Mouse (Mus musculus) right cerebral cortex, postnatal 36 days (tissue): ENCODE results near the gene Ccdc12.

Experiments
- DNase-seq, 2 experiments: peaks; one replicate each; pipeline ENCODE4 v3.0.0; 2022; ENCODE audit warnings: low spot score in 2 of 2, mixed read lengths in 1 of 2

Ccdc12 gene

DNA sequence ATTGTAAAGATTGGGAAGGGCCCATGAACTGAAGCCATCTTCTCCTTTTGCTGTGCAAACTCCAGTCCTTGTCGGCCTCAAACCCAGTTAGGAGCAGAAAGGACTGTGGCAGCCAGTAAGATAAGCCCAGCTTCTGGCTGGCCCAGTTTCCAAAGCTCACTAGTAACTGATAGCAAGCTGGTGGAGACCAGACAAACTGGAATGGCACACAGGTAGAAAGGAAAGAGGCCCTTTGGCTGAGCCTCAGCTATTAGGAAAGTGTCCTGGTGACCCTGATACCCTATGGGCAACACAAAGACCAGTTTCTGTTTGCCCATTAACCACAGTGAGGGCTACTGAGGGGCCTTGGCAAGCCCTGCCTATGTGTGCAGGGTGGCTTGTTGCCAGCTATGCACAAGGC lies 46.5 kb downstream of the Ccdc12 start:
- no peak for DNase-seq

DNA sequence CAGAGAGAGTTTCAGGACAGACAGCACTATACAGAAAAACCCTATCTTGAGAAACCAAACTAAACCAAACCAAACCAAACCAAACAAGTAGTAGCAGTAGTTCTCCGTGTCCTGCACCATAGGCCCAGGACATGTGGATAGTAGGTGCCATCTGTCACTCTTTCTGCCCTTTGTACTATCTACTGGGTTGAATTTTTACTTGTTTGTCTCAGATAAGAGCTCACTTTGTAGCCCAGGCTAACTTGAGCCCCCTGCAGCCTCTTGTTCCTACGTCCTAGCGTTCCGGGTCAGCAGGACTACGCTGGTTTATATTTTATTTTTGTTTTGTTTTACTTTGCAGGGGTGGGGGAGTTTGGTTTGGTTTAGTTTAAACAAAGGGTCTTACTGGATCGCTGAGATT lies 47.6 kb downstream of the Ccdc12 start:
- no peak for DNase-seq

DNA sequence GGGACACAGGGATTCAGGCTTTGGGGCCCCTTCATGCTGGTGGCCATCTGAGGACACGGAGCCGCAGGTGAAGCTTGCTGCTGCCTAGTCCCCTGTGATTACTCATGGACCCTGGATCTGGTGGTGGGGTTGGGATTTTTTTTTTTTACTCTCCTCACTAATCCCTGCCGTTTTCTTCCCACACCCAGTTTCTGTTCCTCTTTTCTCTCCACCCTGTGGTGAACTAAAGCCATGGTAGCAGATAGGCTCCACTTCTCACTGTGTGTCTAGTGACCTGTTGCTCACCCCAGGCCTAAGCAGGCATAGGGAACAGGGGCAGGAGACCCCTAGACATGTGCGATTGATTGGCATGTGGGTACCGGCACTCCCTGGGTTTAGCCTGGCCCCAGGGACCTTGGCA lies 50.5 kb downstream of the Ccdc12 start:
- DNase-seq, result no peak

DNA sequence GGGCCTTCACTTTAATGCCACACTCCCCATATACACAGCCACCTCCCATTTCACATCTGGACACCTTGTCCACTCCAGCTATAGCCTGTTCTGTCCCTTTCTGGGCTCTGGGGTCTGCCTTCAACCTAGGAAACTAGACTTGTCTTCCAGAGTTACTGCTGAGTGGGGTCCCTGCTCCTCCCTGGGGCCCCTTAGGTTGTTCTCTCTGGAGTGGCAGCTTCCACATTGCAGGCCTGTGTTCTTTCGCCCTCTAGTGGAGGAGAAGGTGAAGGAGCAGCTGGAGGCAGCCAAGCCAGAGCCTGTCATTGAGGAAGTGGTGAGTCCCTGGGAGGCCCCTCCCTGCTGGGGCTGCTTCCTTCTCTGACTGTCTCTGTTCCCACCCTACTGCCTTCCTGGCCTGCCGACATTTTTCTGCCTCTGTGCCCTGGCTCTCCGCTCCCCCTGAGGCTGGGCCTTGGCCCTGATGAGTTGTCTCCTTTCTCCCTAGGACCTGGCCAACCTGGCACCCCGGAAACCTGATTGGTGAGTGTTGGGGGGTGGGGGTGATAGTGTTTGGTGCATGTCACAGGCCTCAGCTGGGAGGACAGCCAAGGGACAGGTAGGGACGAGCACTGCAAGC lies 53.4 kb downstream of the Ccdc12 start:
- peak; percentile 57 to 74 for DNase-seq

DNA sequence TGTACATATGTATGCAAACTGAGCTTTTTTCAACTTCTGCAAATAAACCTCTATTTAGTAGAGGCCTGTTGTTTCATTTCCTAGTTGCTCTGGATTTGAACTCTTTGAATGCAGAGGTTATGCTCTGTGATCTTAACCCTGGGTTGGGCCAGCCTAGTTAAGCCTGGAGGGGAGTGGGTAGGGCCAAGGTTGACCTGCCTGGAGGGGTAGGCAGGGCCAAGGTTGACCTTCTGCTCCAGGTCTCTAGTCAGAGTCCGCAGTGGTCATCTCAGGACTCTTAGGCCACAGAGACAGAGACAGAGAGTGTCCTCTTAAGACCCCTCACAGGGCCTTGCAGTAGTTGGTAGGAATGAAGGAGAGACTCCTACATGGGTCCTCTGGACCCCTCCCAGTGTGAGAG lies 55.2 kb downstream of the Ccdc12 start:
- DNase-seq, result no peak

DNA sequence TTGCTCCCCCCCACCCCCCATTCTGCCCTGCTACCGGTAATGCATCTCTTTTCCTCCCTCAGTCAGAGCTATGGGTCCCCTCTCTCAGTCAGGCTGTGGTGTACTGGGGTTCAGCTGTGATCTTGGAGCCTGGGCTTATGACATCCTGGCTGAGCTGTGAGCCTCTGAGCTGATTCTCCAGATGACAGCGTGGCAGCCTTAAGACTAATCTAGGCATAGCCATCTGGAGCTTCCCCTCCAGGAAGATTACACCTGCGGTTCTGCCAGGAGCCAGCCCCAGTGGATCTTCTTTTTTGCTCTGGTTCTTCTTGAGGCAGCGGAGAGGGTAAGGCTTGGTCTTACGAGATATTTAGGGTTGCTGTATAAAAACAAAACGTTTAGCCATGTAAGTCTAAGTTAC lies 55.7 kb downstream of the Ccdc12 start:
- no peak for DNase-seq

DNA sequence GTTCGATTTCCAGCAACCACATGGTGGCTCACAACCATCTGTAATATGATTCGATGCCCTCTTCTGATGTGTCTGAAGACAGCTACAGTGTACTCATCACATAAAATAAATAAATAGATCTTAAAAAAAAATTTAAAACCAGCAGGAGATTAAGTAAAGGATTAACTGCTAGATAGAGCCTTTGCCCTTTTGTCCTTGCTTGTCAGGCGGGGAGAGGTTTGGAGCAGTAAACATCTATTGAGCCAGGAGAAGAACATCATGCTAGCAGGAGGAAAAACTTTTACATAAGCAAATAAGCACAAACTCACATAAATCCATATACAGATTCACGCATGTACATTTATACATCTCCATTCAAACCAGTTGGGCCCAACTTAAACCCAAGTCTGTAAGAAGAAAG lies 56.2 kb downstream of the Ccdc12 start:
- no peak for DNase-seq

DNA sequence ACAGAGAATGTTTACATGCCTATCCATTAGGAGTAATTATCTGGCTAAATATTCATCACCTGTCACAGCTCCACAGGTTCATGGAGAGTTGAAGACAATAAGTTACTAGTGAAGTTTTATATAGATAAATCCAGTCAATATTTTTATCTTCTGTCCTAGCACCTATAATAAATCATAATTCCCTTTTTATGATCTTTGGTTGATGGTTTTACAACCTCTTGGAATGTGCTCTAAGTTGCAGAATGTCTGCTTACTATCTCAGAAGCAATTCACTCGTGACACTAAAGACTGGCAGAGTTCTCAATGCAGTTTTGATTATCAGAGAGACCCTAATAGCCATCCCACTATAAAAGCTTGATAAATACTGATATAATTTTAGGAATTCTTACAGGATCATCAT lies 57.1 kb downstream of the Ccdc12 start:
- no peak for DNase-seq

DNA sequence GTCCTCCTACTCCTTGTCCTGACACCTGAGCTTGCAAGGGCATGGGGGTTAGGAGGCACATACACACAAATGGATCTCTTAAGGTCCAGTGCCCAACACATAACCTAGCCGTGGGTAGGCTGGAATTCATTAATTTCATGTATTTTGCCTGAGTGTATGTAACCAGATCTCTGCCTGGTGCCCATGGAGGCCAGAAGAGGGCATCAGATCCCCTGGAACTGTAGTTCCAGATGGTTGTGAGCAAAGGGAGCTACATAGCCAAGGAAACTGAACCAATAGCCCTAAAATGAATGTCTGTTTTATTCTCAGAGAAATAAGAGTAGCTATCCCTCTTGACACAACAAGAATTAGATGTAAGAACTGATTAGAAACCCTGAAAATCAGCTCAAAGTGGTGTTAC lies 59.1 kb downstream of the Ccdc12 start:
- no peak for DNase-seq

DNA sequence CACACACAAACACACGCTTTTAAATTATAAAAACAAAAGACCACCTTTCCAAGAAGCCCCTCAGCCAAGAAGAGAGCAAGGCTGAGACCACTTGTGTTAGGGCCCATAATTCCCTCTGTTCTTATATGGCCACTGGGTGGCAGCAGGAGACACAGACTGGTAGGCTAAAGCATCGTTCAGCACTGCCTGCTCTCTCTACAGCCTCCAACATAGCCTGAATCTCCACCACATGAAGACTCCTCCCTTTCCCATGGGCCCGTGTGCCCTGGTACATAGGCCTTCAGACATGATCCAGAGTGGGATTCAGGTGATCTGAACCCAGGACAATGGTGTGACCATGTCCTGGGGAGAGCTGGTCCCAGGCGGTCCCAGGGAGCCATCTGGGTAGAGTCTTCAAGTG lies 60.5 kb downstream of the Ccdc12 start:
- DNase-seq, result peak in 1 of 2 experiments; percentile 52

DNA sequence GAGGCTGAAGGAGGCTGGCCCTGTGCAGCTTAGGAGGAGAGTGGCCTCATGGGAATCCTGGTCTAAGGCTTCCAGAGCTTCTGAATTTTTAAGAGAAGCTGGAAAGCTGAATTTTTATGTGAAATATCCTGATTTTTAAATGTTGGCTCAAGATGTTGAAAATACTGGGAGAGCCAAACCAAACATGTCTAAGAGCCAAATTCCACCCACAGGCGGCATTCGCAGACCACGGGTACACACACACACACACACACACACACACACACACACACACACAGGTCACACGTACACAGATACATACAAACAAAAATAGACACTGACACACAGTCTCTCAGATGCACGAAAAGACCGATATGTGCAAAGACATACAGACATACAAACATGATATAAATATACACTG lies 61.8 kb downstream of the Ccdc12 start:
- no peak for DNase-seq

DNA sequence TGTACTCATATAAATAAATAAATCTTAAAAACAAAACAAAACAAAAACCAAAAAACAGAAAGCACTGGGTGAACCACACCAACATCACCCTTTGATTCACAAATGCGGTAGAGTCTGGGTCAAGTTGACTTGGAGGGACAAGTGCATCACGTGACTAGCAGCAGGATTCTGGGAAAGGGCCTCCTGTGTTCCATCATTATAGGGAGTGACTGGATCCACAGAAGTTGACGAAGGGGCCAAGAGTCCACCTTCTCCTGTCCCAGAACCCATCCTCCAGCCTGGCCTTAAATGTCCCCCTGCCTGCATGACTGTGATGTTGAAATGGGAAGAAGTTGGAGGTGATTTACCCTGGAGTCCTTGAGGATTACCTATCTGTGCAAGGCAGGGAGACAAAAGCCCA lies 62.5 kb downstream of the Ccdc12 start:
- DNase-seq, result no peak

DNA sequence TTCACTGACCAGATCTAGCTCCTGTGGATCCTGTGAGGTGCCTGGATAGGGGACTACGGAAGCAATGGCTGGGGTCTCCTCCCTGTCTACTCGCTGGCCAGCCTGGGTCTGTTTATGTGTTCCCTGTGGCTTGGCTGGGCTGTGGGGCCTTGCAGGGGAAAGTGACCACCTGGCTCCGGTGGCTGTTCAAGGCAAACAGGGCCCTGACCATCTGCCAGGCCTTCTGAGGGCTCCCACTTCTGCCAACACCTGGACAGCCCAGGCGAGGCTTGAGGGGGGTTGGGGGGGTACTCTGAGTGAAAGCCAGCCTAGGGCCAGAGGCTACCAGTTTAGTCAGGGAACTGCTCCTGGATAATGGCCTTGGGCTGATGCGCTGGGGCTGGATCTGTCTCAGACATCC lies 63.7 kb downstream of the Ccdc12 start:
- no peak for DNase-seq

DNA sequence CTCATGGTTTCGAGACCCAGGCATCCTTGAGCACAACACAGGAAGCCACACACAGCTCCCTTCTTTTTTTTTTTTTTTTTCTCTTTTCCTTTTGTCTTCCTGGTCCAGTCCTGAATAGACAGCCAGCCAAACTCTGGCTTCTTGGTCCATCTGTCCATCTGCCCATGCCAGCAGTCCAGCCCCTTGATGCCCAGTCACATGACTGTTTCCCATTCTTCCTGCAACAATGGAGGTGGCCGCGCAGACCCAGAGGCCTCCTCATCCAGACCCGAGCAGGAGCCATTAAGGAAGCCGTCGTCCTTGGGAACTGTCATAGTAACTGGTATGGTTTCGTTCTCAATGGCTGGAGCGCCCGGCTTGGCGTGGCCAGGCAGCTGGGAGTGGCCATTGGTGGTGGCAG lies 65.8 kb downstream of the Ccdc12 start:
- DNase-seq, result no peak

DNA sequence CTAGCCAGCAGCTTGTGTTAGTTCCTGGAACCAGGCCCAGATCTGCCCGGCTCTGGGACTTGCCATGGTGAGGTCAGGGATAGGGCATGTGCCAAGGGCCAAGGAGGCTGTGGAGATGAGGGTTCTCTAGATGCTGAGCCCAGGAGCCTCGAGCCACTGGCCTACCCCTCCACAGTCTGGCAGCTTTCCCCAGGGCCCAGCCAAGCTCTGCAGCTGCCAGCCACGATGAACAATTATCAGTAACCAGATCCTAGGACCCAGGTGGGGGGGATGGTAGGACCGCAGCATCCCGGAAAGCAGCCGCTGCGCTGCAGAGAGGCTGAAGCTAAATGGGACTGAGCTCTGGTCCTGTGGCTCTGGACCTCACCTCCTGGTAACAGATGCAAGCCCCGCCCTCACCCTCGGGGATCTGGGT lies 69.4 kb downstream of the Ccdc12 start:
- DNase-seq, result no peak

DNA sequence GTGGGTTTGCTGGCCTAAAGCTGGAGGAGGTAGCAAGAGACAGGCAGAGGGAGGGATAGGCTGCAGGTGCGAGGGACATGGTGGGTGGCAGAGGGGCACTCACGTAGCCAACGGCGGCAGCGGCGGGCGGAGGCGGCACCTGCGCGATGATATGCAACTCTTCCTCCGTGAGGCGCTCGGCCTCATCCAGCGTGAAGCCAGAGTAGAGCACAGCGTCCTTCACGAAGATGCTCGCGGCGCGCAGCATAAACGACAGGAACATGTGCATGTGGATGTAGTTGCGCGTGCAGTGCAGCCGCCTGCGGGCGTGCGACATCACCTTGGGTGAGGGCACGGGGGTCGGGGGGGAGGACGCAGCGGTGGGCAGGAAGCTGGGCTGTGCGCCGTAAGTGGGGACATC lies 70.6 kb downstream of the Ccdc12 start:
- no peak for DNase-seq

DNA sequence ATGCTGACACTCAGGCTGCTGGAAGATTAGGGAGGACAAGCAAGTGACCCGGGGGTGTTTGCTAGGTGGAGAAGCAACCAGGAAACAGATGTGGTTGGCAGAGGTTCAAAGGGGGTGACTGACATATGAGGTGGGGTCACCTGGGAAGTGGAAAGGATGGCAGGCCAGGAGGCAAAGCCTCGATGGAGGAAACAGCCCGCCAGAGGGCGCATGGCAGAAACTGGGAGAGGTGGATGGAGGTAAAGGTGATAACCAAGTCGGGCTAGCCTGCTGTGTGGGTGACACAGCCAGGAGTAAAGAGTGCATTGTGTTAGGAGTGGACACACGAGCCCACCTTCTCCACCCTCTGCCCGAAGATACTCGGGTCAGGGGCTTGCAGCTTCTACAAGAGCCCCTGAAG lies 73.5 kb downstream of the Ccdc12 start:
- no peak for DNase-seq

DNA sequence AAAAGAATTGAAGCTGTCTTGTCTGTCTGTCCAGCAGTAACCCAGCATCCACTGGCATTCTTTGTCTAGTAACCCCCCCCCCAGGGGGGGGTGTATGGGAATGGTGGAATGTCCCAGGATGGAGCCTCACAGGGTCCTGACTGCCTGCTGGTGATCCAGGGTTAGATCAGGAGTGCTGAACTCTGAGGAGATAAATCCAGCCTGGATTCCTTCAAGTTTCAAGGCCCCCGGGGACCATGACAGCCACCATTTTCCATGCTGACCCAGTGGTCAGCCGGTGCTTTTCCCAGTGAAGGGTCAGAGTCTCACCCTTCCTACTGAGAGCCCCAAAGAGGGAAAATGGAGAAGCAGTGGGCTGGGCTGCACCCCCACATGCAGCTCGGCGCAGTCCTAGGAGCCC lies 75.6 kb downstream of the Ccdc12 start:
- no peak for DNase-seq

DNA sequence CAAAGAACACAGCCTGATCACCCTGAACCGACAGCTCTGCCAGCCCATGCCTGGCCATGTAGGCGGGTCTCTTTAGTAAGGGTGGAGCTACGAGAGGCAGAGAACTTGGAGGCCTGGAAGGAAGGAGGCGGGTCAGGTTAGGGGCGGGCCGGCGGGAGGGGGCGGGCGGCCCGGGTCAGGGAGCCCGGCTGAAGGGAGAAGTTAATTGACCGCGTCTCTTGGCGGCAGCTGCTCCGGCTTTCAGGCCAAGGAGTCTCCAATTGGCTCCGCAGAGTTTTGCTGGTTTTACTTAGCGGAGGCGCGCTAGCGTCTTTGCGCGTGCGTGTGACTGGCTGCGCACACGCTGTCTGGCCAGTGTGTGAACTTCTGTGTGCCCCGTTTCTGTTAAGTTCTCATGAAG lies 76.3 kb downstream of the Ccdc12 start:
- peak in 1 of 2 experiments; percentile 26 for DNase-seq

DNA sequence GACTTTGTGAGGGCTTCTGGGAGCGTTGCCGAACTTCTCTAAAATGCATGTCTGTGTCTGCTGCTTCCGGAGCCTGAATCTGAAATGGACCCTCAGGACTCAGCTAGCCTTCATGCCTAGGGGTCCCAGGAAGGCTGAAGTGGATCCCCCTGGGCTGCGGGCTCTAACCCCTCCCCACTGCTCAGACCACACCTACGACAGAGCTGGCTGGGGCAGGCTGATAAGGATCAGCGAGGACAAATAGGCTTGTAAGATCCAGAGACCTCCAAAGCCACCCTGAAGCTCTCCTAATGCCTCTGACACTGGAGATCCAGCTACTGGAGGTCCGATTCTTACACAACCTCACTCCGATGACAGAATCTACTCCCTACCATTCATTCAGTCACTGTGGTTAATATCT lies 76.8 kb downstream of the Ccdc12 start:
- DNase-seq, result no peak

DNA sequence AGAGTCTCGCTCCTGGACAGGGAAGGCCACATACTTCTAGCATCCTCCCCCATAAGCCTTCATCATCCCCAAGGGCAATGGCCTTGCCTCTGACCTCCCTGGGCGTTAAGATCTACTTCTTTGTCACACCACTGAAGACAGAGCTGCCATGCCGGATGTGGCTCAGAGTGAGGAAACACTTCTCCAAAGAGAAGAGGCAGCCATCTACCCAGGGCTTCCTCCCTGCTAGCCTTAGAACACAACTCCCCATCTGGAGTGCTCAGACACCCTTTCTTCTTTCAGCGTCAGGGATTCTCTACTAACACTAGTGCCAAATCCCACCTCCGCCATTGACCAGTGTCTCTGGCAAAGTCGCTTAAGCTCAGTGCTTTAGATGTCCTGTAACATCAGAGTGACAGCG lies 77.9 kb downstream of the Ccdc12 start:
- no peak for DNase-seq

DNA sequence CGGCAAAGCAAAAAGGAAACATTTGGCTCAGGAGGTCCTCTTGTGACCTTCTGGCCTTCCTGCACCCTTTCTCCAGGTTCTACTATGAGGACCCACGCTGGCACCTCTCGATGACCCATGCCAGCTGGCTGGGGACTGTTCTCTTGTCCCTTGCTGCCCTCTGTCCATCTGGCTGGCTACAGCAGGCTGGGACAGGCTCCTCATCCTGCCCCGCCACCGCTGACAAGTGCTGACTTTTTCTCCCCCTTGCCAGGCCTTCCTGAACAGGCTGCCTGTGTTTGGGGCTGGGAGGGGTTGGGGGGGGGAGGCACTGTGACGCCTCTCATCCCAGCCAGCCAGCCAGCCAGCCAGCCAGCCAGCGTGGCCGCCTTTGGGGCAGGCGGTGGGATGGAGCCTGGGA lies 80.1 kb downstream of the Ccdc12 start:
- no peak for DNase-seq

DNA sequence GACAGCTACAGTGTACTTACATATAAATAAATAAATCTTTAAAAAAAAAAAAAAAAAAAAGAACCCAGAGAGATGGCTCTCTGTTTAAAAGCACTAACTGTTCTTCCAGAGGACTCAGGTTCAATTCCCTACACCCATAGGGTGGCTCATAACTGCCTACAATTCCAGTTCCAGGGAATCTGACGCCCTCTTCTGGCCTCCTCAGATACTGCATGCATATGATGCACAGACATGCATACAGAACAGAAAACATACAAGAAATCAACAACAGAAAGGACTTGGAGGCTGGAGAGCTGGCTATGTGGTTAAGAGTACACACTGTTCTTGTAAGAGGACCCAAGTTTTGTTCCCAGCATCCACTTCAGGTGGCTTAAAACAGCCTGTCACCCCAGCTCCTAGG lies 81.8 kb downstream of the Ccdc12 start:
- DNase-seq, result no peak

DNA sequence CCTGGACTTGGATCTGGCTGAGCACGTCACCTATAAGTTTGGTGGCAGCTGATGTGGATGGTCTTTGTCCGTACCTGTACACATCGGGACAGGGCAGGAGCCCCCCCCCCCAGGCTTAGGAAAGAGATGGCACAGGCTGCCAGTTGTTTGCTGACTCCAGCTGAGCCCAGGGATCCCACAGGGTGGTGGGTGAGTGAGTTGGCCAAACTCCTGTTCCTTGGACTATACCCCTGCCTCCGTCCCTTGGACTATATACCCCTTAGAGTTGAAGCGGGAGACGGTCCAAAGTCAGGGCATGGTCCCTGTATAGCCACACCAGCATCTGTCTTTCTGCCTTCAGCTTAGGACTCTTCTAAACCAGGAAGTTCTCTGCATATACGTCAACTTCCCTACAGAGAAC lies 83.7 kb downstream of the Ccdc12 start:
- DNase-seq, result no peak
